Mouse (Mus musculus): ENCODE data around the gene Ntrk1. TPM values are rescaled to one million over a fixed set of nuclear protein-coding genes. Genes with fewer than 3 reads are reported as not detected.
"Not testable (repeated sequence)": the region's sequence is repeated elsewhere in the genome, so short reads cannot be mapped to it uniquely, and the experiment has no call there.

The Ntrk1 gene
- polyA plus RNA-seq (2012; rRNA removed) = 0.08 and 0.19 TPM in 2 replicates

- no peak for DNase-seq (ENCODE audit: extremely low spot score in 1 of 2, low spot score in 1 of 2)
These were observed at the start of gene Ntrk1 for GRCm38 (mm10) chr3:87794922-87795325. TSS of gene Ntrk1 (minus strand) at chr3:87795162.

- DNase-seq (ENCODE audit: extremely low spot score in 1 of 2, low spot score in 1 of 2) = no peak
These were observed 45.9 kb upstream of the Ntrk1 start for GRCm38 (mm10) chr3:87840858-87841257.

GRCm38 (mm10) chr3:87838622-87839021, 43.7 kb upstream of the Ntrk1 start:
- DNase-seq (ENCODE audit: extremely low spot score in 1 of 2, low spot score in 1 of 2) = peak in 1 of 2 experiments; percentile 88

GRCm38 (mm10) chr3:87833482-87833881, 38.5 kb upstream of the Ntrk1 start:
- DNase-seq (ENCODE audit: extremely low spot score in 1 of 2, low spot score in 1 of 2) = no peak

- no peak for DNase-seq (ENCODE audit: extremely low spot score in 1 of 2, low spot score in 1 of 2)
These were observed 37.3 kb upstream of the Ntrk1 start for GRCm38 (mm10) chr3:87832109-87832859.

- no peak for DNase-seq (ENCODE audit: extremely low spot score in 1 of 2, low spot score in 1 of 2)
These were observed 34.1 kb upstream of the Ntrk1 start for GRCm38 (mm10) chr3:87829025-87829424.

- DNase-seq (ENCODE audit: extremely low spot score in 1 of 2, low spot score in 1 of 2) = no peak
These were observed 33.5 kb upstream of the Ntrk1 start for GRCm38 (mm10) chr3:87828435-87828834.

GRCm38 (mm10) chr3:87824206-87824605, 29.2 kb upstream of the Ntrk1 start, which contains the start of gene Pear1:
TSS of gene Pear1 (minus strand) at chr3:87824306.
- DNase-seq (ENCODE audit: extremely low spot score in 1 of 2, low spot score in 1 of 2) = not testable (repeated sequence)

GRCm38 (mm10) chr3:87818226-87818625, 23.3 kb upstream of the Ntrk1 start:
- DNase-seq (ENCODE audit: extremely low spot score in 1 of 2, low spot score in 1 of 2) = no peak

GRCm38 (mm10) chr3:87816646-87817093, 21.7 kb upstream of the Ntrk1 start:
- peak; percentile 20 to 87 for DNase-seq (ENCODE audit: extremely low spot score in 1 of 2, low spot score in 1 of 2)

- no peak for DNase-seq (ENCODE audit: extremely low spot score in 1 of 2, low spot score in 1 of 2)
These were observed 21.2 kb upstream of the Ntrk1 start for GRCm38 (mm10) chr3:87816166-87816565.

- no peak for DNase-seq (ENCODE audit: extremely low spot score in 1 of 2, low spot score in 1 of 2)
These were observed 17.9 kb upstream of the Ntrk1 start for GRCm38 (mm10) chr3:87812873-87813272.

GRCm38 (mm10) chr3:87812413-87812812, 17.5 kb upstream of the Ntrk1 start:
- DNase-seq (ENCODE audit: extremely low spot score in 1 of 2, low spot score in 1 of 2) = no peak

GRCm38 (mm10) chr3:87811297-87811696, 16.3 kb upstream of the Ntrk1 start:
- DNase-seq (ENCODE audit: extremely low spot score in 1 of 2, low spot score in 1 of 2) = no peak

GRCm38 (mm10) chr3:87809322-87809962, 14.5 kb upstream of the Ntrk1 start:
- DNase-seq (ENCODE audit: extremely low spot score in 1 of 2, low spot score in 1 of 2) = no peak

GRCm38 (mm10) chr3:87804038-87804677, 9.2 kb upstream of the Ntrk1 start:
- DNase-seq (ENCODE audit: extremely low spot score in 1 of 2, low spot score in 1 of 2) = no peak

- no peak for DNase-seq (ENCODE audit: extremely low spot score in 1 of 2, low spot score in 1 of 2)
These were observed 6.7 kb upstream of the Ntrk1 start for GRCm38 (mm10) chr3:87801681-87802080.

GRCm38 (mm10) chr3:87796736-87797334, 1.9 kb upstream of the Ntrk1 start, which contains the start of gene Insrr:
TSS of gene Insrr (plus strand) at chr3:87796951.
- no peak for DNase-seq (ENCODE audit: extremely low spot score in 1 of 2, low spot score in 1 of 2)

GRCm38 (mm10) chr3:87795336-87796277, 645 bp upstream of the Ntrk1 start:
- peak in 1 of 2 experiments; percentile 53 for DNase-seq (ENCODE audit: extremely low spot score in 1 of 2, low spot score in 1 of 2)

GRCm38 (mm10) chr3:87789768-87790167, 5.2 kb downstream of the Ntrk1 start:
- no peak for DNase-seq (ENCODE audit: extremely low spot score in 1 of 2, low spot score in 1 of 2)
